Mouse (Mus musculus) cerebellum, adult 2 months (tissue): ENCODE measurements around the gene 1110032F04Rik.

ENCODE experiments used
- CTCF ChIP-seq: fragments of 200-500 bp; IDR thresholded peaks from 2 replicates; pipeline ENCODE4 v1.5.1; 2011; ENCODE audit warnings: low read depth, mild to moderate bottlenecking, control low read depth, low read length, moderate library complexity, borderline replicate concordance; ENCODE audit not compliant: insufficient read depth
- POLR2A ChIP-seq: fragments of 200-500 bp; IDR thresholded peaks from 2 replicates; pipeline ENCODE4 v1.6.1; 2011; ENCODE audit warnings: low read length, control low read depth, borderline replicate concordance; ENCODE audit not compliant: insufficient read depth

DNA sequence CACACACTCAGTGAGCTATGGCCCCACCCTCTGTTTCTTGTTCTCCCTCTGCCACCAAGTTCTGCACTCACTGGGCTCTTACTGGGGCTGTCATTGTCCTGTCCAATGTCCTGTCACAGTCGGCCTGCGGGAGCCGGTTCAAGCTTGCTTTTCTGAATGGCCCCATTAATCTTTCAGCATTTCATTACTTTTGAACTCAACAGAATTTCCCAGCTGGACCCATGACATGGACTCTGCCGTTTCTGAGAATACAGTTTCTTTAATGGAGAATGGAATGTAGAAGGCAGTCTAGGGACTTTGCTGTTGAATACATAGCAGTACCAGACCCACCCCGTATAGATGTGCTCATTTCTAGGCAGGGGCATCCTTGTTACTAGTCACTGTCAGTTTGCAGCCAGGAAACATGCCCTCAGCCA lies 47.5 kb upstream of the 1110032F04Rik start:
- TF ChIP-seq POLR2A = no peak
- no peak for TF ChIP-seq CTCF
